Mouse (Mus musculus) right cerebral cortex, postnatal 14 days (tissue): Measurements from ENCODE around the gene Rabgap1l.
A peak's percentile ranks its signal among the peaks of the same experiment; 100 is the strongest.
"Not testable (repeated sequence)": the region's sequence is repeated elsewhere in the genome, so short reads cannot be mapped to it uniquely, and the experiment has no call there.

ENCODE experiments used
- DNase-seq: peaks from one replicate; pipeline ENCODE4 v3.0.0; 2022

The Rabgap1l gene

GRCm38 (mm10) chr1:160467443-160467842 is 325.6 kb downstream of the Rabgap1l start:
- DNase-seq: no peak

GRCm38 (mm10) chr1:160465186-160465585 is 327.8 kb downstream of the Rabgap1l start:
- no peak for DNase-seq

- DNase-seq: no peak
These were observed 328.9 kb downstream of the Rabgap1l start for GRCm38 (mm10) chr1:160464148-160464547.

GRCm38 (mm10) chr1:160460346-160460745 is 332.7 kb downstream of the Rabgap1l start:
- DNase-seq: no peak

GRCm38 (mm10) chr1:160451663-160452062 is 341.3 kb downstream of the Rabgap1l start:
- DNase-seq: no peak

- DNase-seq: no peak
These were observed 344.3 kb downstream of the Rabgap1l start for GRCm38 (mm10) chr1:160448681-160449080.

GRCm38 (mm10) chr1:160446823-160447222 is 346.2 kb downstream of the Rabgap1l start:
- DNase-seq: no peak

- DNase-seq: no peak
These were observed 349.5 kb downstream of the Rabgap1l start for GRCm38 (mm10) chr1:160443506-160443905.

- no peak for DNase-seq
These were observed 351.3 kb downstream of the Rabgap1l start for GRCm38 (mm10) chr1:160441679-160442078.

GRCm38 (mm10) chr1:160441161-160441560 is 351.9 kb downstream of the Rabgap1l start:
- DNase-seq: no peak

GRCm38 (mm10) chr1:160438820-160439219 is 354.2 kb downstream of the Rabgap1l start:
- DNase-seq: no peak

- no peak for DNase-seq
These were observed 375.7 kb downstream of the Rabgap1l start for GRCm38 (mm10) chr1:160417196-160417854.

GRCm38 (mm10) chr1:160410822-160411221 is 382.2 kb downstream of the Rabgap1l start:
- no peak for DNase-seq

- DNase-seq: not testable (repeated sequence)
These were observed 383.3 kb downstream of the Rabgap1l start for GRCm38 (mm10) chr1:160409689-160410088.

GRCm38 (mm10) chr1:160409123-160409522 is 383.9 kb downstream of the Rabgap1l start:
- DNase-seq: no peak

GRCm38 (mm10) chr1:160408302-160408897 is 384.6 kb downstream of the Rabgap1l start:
- no peak for DNase-seq

- DNase-seq: peak; percentile 23
These were observed 393.6 kb downstream of the Rabgap1l start for GRCm38 (mm10) chr1:160399428-160399827.

GRCm38 (mm10) chr1:160397037-160397436 is 396.0 kb downstream of the Rabgap1l start:
- no peak for DNase-seq

- no peak for DNase-seq
These were observed 405.6 kb downstream of the Rabgap1l start for GRCm38 (mm10) chr1:160387446-160387845.

- DNase-seq: no peak
These were observed 414.6 kb downstream of the Rabgap1l start for GRCm38 (mm10) chr1:160378367-160378766.

GRCm38 (mm10) chr1:160377337-160378336 is 415.4 kb downstream of the Rabgap1l start:
- peak; percentile 37 for DNase-seq

GRCm38 (mm10) chr1:160374490-160374889 is 418.5 kb downstream of the Rabgap1l start:
- no peak for DNase-seq

GRCm38 (mm10) chr1:160373306-160373705 is 419.7 kb downstream of the Rabgap1l start:
- no peak for DNase-seq
